Comparison of ENCODE assay signal across 8 mouse cellular contexts in the genomic region with DNA sequence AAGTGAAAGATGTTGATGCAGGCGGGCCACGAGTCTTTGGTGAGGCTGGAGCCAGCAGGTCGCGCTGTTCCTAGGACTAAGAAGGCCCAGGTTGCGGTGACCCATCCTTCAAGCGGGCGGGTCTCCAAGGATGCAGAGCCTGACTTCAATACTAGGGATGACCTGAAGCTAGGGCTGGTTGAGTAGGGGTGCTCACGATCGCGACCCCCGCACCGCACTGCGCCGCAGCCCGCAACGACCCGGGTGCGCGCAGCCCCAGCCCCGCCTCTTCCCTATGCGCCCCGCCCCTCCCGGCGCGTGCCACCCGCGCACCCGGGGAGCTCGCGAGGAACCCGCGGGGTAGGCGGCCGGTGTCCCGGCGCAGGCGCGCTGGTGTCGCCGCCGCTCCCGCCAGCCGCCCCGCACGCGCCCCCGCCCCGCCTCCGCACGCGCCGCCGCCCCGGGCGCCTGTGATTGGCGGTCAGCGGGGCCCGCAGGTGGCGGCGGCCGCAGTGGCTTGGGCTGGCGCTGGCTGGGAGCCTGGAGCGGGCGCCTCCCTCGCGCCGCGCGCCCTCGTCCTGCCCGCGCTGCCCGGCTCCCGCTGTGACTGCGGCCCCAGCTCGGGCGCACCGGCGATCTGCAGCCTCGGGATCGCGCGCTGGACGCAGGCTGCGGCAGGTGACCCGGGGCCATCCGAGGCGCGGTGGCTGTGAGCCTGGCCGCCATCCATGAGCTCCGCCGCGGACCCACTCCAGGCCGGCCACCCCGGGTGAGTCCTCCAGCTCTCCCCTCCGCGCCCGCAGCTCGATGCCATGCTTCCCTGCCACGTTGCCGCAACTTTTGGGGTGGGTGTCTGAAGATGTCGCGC. TPM values are rescaled to one million over a fixed set of nuclear protein-coding genes. Genes with fewer than 3 reads are reported as not detected.
DNase-seq lines count a peak whose midpoint lies in the region; ATAC-seq and TF ChIP-seq lines count a peak whose summit lies in the region.

No protein-coding gene starts in this region.

- under 1% methylated on average over 42 of the region's 103 CpGs for WGBS in hindbrain, embryonic 11.5 days

- H3K27me3 ChIP-seq in hindbrain, embryonic 11.5 days (ENCODE audit: control insufficient read depth, insufficient read depth, low read length) = peaks cover 46% of the 10 kb centered on the region

- H3K9ac ChIP-seq in ES-E14 (ENCODE audit: insufficient read depth, low read depth, low read length, poor library complexity, severe bottlenecking) = peak overlapping the region; percentile 58
- H3K9ac ChIP-seq in hindbrain, embryonic 11.5 days (ENCODE audit: low read depth, low read length) = peak overlapping the region; percentile 49; the same call in 1 of the 2 replicates

- no peaks in the 10 kb centered on the region for H3K9me3 ChIP-seq in ES-E14 (ENCODE audit: control insufficient read depth, insufficient read depth, low read depth, low read length)
- no peaks in the 10 kb centered on the region for H3K9me3 ChIP-seq in hindbrain, embryonic 11.5 days (ENCODE audit: control insufficient read depth, low read length)

- ATAC-seq in hindbrain, embryonic 11.5 days (ENCODE audit: low FRiP score) = peak; percentile 79

- in situ Hi-C loops in ES-E14 (cut with MboI; ENCODE audit: low sequenced_read_pairs in 2 of 2, unreplicated experiment in 2 of 2) = no loop called here

- no peak for DNase-seq in ES-E14 (ENCODE audit: low read depth, low spot score)
- peak; percentile 82 for DNase-seq in cerebellum, adult 9-10 months
- DNase-seq in frontal cortex, postnatal 10 days (ENCODE audit: low spot score in 2 of 2) = peak; percentile 62 to 78
- peak; percentile 63 for DNase-seq in hindbrain, embryonic 11.5 days (ENCODE audit: low spot score)
- peak; percentile 61 to 83 for DNase-seq in layer of hippocampus, postnatal 10 days (ENCODE audit: low spot score in 2 of 2)
- peak; percentile 42 to 58 for DNase-seq in lung, adult 18-20 months
- DNase-seq in ovary, postnatal 36 days (ENCODE audit: low spot score) = peak; percentile 69
- DNase-seq in spleen, adult 18-20 months = no peak

- H3K27ac ChIP-seq in ES-E14 (ENCODE audit: insufficient read depth, low read depth, low read length, poor library complexity, severe bottlenecking) = no peak overlapping the region
- H3K27ac ChIP-seq in hindbrain, embryonic 11.5 days (ENCODE audit: low read depth, low read length) = no peak overlapping the region

- H3K4me1 ChIP-seq in ES-E14 (ENCODE audit: control insufficient read depth in 2 of 2, insufficient read depth in 2 of 2, low read length in 2 of 2, poor library complexity in 1 of 2) = no peaks in the 10 kb centered on the region
- peaks cover 6% of the 10 kb centered on the region for H3K4me1 ChIP-seq in hindbrain, embryonic 11.5 days (replicated peaks; ENCODE audit: control insufficient read depth, insufficient read depth, low read length)

- peak overlapping the region; percentile 73 to 74 for H3K4me3 ChIP-seq in ES-E14 (ENCODE audit: insufficient read depth in 1 of 2, low read depth in 1 of 2, low read length in 2 of 2, poor library complexity in 1 of 2, severe bottlenecking in 1 of 2)
- H3K4me3 ChIP-seq in hindbrain, embryonic 11.5 days (ENCODE audit: low read depth, low read length) = peak overlapping the region; percentile 50

- peak overlapping the region; percentile 96 for H3K4me2 ChIP-seq in hindbrain, embryonic 11.5 days (replicated peaks; ENCODE audit: low read depth, low read length)

- H3K36me3 ChIP-seq in ES-E14 (ENCODE audit: control insufficient read depth, insufficient read depth, low read length, poor library complexity, severe bottlenecking) = no peaks in the 10 kb centered on the region
- no peaks in the 10 kb centered on the region for H3K36me3 ChIP-seq in hindbrain, embryonic 11.5 days (ENCODE audit: control insufficient read depth, insufficient read depth, low read length)

TF ChIP-seq in ES-E14, 5 proteins besides CTCF, POLR2A, EP300 and RAD21:
- TF ChIP-seq CHD2 (IDR thresholded peaks at IDR 0.05; ENCODE audit: low read depth, low read length) = no peak
- no peak for TF ChIP-seq ZNF384 (IDR thresholded peaks at IDR 0.05; ENCODE audit: low read depth, low read length)
- TF ChIP-seq HCFC1 (IDR thresholded peaks at IDR 0.05; ENCODE audit: borderline replicate concordance, insufficient read depth, low read length) = no peak
- no peak for TF ChIP-seq ZC3H11A (IDR thresholded peaks at IDR 0.05; ENCODE audit: borderline replicate concordance, low read depth, low read length)
- no peak for TF ChIP-seq MAFK (IDR thresholded peaks at IDR 0.05; ENCODE audit: insufficient read depth, low read depth, low read length)
TF ChIP-seq in ES-E14: peak in this region for 0.

RNA-seq across cellular contexts. Expression of gene Myrip, which starts 2.4 kb away (rescaled TPM):
- total RNA-seq in ES-E14 (2012; rRNA removed) = 0.40 and 0.63 TPM in 2 replicates
- polyA plus RNA-seq in hindbrain, embryonic 11.5 days (2014; fragmentation: Nextera tagmentation; extraction: Ambion mirVana) = 0.25 and 0.66 TPM in 2 replicates
- total RNA-seq in layer of hippocampus, postnatal 10 days (2021) = 10 to 100 TPM; 42.8 to 45.5 TPM

Comparison
In these comparisons a context has a peak if more than half of its experiments do, and no peak if none do; other contexts are left out.
1. DNase-seq: peak in cerebellum, adult 9-10 months (single experiment), frontal cortex, postnatal 10 days (2 of 2), hindbrain, embryonic 11.5 days (single experiment), layer of hippocampus, postnatal 10 days (2 of 2), lung, adult 18-20 months (2 of 2) and ovary, postnatal 36 days (single experiment); none in ES-E14 (single experiment) and spleen, adult 18-20 months (0 of 2).
2. RNA of gene Myrip, which starts 2.4 kb away (total RNA-seq): 42.8 to 45.5 TPM in layer of hippocampus, postnatal 10 days; 0.40 to 0.63 TPM in ES-E14; every median in the first group is over 10 times any median in the second.